Mouse (Mus musculus): ENCODE results near the gene Lce1a1. TPM values are rescaled to one million over a fixed set of nuclear protein-coding genes. Genes with fewer than 3 reads are reported as not detected.

The Lce1a1 gene
- not detected for total RNA-seq (2021)
- long read RNA-seq, experiment 1, partial matches to known transcripts, result 0 of 2 reads
- long read RNA-seq, experiment 1, other reads (novel, unspliced or antisense), result 0 of 2 reads
- long read RNA-seq, experiment 2, result 0 reads

DNA sequence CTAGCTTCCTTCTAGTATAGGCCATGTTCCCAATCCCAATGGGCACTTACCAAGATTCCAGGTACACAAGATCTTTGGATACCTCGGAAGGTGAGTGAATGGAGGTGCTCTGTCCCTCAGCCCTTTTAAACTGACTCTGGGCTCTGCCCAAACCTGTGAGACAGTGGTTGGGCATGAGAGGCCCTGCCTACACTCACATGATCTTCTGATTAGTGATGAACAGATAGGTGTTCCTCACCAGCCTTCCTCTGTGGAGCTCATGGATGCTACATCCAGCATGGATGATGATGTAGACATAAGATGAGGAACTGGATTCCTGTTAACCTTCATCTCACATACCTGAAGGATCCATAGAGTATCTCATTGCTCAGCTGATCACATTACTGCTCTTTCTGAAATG lies at the start of gene Lce1a1:
Gene Lce1a1 (minus strand): TSS at position 101 of the 400 bp plus-strand sequence.
- no peak for DNase-seq (ENCODE audit: low spot score in 2 of 2)

DNA sequence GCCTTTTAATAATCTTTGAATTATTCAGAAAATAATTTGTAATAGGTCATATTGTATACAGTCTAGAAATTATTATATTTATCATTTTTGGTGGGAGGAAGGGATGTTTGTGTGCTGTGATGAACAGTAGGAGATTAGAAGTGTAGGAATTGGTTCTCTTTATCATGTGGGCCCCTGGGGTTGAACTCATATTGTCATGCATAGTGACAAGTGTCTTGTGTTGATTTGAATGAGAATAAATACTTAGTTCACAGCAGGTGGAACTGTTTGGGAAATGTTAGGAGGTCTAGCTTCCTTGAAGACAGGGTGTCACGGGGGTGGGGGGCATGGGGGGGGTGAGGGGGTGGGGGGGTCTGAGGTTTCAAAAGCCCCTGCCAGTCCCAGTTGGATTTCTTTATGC lies 46.5 kb upstream of the Lce1a1 start:
- no peak for DNase-seq (ENCODE audit: low spot score in 2 of 2)

DNA sequence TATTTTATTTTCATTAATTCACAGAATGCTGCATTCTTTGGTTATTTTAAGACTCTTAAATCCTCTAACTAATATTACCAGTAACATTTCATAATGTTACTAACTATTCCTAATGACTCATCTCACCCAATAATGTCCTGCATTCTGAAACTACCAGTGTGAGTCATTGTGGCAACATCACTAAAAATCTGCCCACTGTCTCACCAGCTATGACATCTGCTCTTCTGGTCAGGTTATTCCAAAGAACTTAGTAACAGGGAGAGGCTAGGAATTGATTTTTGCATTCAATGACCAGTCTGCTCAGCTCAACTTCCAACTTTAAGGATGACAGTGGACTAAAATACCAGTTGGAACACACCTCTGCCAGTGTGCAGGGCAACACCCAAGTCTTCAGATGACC lies 43.6 kb upstream of the Lce1a1 start:
- no peak for DNase-seq (ENCODE audit: low spot score in 2 of 2)

DNA sequence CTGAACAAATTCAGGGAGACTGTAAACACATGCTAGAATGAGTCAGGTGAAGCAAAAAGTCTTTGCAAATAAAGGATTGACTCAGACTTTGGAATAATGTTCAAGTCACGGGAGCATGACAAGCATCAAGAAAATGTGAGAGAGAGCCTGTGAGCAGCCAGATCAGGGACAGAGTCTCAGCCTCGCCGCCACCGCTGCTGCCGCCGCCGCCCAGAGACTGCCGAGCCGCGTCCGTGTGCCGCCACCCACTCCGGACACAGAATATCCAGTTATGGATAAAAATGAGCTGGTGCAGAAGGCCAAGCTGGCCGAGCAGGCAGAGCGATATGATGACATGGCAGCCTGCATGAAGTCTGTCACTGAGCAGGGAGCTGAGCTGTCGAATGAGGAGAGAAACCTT lies 41.0 kb upstream of the Lce1a1 start:
- DNase-seq (ENCODE audit: low spot score in 2 of 2), result peak in 1 of 2 experiments; percentile 13

DNA sequence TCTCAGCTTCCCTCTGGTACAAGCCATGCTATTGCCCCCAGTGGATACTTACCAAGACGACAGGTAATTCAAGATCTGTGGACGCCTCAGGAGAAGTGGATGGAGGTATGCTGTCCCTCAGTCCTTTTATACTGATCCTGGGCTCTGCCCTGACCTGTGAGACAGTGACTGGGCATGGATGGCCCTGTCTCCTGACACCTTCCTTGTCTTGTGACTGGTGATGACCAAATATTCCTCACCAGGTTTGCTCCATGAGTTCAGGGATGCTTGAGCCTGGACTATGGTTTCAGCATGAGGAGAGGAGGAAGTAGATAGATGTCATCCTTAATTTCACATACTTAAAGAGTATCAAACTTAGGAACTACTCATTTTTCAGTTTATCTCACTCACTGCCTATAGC lies 39.0 kb upstream of the Lce1a1 start, which contains the start of gene Lce1d:
Gene Lce1d (minus strand): TSS at position 101 of the 400 bp plus-strand sequence.
- DNase-seq (ENCODE audit: low spot score in 2 of 2), result no peak

DNA sequence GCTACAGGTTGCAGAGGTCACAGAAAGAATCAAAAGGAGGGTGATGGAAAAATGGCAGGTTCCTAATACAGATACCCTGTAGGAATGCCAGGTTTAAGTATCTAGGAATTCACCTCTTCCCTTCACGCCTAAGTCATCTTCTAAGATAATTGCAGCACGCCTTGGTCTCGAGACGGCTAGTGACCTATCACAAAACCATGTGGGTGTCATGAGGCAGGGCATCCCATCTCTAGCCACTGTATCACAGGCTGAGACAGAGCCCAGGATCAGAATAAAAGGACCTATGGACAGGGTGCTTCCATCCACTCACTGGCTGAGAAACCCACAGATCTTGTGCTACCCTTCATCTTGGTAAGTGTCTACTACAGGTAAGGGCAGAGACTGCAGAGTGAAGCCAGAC lies 30.8 kb upstream of the Lce1a1 start, which contains the start of gene Lce1c:
Gene Lce1c (plus strand): TSS at position 301 of the 400 bp plus-strand sequence.
- DNase-seq (ENCODE audit: low spot score in 2 of 2), result no peak

DNA sequence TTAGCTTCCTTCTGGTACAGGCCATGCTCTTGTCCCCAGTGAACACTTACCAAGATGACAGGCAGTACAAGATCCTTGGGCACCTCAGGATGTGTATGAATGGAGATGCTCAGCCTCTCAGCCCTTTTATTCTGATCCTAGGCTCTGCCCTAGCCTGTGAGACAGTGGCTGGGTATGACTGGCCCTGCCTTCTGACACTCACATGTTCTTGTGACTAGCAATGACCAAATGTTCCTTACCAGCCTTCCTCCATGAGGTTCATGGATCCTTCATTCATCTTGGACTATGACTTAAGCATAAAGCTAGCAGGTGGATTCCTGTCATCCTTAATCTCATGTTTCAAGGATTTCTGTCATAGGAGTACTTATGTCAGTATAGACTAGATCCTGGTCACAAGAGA lies 22.1 kb upstream of the Lce1a1 start, which contains the start of gene Lce1a2:
Gene Lce1a2 (minus strand): TSS at position 101 of the 400 bp plus-strand sequence.
- DNase-seq (ENCODE audit: low spot score in 2 of 2), result no peak

DNA sequence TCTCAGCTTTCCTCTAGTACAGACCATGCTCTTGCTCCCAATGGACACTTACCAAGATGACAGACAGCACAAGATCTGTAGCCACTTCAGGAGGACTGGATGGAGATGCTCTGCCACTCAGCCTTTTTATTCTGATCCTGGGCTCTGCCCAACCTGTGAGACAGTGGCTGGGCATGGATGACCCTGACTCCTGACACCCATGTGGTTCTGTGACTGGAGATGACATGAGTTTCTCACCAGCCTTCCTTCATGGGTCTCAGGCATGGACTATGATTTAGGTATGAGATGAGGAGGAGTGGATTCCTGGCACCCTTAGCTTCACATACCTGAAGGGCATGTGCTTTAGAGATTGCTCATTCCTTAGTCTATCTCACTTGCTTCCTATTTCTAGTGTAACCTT lies 8.7 kb upstream of the Lce1a1 start, which contains the start of gene Lce1b:
Gene Lce1b (minus strand): TSS at position 101 of the 400 bp plus-strand sequence.
- DNase-seq (ENCODE audit: low spot score in 2 of 2), result no peak

DNA sequence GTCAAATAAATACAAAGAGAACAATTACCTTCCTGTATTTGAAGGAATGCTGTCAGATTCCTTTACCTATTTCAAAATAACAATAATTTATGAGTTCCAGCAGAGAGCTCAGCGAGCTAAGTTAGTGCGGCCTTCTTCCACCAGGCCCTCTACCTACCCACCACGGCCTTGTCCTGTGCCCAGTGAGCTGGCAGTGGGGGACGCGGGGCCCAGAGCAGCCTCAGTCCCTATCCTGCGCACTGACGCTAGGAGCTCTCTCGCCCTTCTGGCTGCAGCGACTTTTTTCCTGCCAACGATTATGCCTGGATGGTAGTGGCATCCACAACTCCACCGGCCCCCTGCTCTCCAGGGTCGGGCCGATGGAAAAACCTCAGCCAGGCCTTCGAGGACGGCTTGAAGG lies 8.3 kb downstream of the Lce1a1 start:
- no peak for DNase-seq (ENCODE audit: low spot score in 2 of 2)

DNA sequence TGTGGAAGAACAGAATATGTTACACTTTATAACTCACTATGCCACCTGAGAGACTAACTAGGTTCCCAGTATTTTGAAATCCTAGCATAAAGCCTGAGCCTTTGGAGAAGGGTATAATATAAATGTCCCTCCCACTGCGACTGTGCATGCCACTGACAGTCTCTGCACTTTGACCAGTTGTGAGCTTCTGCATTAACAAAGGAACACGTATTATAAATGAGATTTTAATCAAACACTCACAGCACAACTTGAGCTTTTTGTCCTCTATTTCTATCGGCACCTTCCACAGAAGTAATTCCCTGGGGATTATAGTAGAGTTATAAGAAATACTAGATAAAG lies 9.5 kb downstream of the Lce1a1 start:
- DNase-seq (ENCODE audit: low spot score in 2 of 2), result no peak

DNA sequence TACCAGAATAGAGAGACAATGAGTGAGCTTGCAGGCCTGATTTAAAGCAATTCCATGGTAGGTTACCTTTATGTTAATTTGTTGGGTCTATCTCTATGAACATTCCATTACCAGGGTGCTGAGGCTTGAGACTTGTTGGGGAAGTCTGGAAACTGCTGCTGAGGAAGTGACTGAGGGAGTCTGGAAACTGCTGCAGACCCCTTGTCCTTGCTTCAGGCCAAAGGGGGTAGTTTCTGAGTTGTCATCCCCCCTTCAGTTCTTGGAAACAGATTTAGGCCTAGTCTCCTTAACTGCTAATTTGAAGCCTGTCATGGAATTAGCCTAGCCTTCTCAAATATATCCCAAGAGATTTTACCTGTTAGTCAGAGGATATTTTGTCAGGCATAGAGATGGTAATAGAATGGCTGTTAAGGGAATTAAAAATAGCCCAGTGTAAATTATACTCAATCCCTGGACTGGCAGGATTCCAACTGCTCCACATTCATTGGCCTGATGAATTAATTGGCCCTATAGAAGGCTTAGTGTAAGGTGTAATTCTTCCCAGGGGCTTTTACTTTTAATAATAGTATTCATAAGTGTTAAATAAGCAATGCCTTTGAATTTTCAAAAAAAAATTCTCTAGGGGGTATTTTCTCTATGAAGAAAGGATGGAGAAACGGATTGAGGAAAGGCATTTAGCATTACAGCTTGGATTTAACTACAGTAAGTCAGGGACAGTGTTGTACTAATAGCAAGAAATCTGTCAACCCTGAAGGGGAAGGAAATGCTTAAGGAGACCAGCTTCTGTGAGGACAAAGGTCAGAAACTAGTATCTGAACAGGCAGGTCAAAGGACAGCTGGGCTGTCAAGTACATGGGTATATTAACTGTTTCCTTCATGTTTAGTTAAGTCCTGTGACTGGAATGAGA lies 10.1 kb downstream of the Lce1a1 start:
- no peak for DNase-seq (ENCODE audit: low spot score in 2 of 2)

DNA sequence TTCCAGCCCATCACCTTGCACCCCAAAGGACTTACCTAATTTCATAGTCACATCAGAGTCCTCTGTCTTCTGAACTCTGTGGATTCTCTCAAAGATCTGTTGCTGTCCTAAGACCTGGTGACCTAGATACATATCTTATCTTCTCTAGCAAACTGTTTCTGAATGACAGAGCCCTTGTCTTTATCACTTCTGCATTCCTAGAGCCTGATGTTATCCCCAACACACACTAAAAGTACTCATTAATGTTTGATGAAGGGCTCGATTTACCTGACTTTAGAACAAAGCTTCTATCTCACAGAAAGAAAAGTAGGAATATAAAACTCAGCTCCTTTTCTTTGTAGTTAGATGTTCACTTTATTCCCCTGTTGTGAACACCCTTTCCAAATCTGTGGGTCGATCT lies 26.5 kb downstream of the Lce1a1 start, which contains the start of gene Lce6a:
Gene Lce6a (minus strand): TSS at position 101 of the 400 bp plus-strand sequence.
- DNase-seq (ENCODE audit: low spot score in 2 of 2), result no peak

DNA sequence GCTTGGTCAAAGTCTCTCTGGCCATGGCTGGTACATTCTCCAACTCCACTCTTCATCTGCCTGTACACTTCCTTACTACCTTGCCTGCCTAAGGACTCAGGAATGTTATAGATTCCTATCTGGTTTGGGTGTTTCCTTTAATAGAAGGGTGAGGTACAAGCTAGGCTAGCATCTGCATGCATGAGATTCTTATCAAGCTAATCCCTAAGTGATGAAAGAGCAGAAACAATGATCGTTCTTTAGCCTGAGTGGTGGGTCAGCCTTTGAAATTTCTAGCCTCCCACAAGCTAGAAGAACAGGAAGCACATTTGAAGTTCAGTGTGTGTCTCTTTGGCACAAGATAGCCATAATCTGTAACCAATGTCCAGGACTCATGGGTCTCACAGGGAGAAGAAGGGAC lies 38.3 kb downstream of the Lce1a1 start:
- no peak for DNase-seq (ENCODE audit: low spot score in 2 of 2)

DNA sequence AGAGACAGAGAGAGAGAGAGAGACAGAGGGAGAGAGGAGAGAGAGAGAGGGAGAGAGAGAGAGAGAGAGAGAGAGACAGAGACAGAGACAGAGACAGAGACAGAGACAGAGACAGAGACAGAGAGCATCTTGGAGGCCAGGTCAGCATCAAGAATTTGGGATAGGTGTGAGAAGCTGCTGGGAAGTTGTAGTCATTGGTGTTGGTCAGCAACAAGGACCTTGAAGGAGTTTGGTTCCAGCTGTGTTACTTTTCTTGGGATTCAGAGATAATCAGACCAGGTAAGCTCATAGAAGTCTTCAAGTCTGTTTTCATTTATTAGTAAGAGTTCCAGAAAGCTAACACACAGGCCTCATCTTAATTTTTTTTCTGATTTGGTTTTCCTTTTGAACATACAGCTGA lies 40.7 kb downstream of the Lce1a1 start, which contains the start of gene 2210017I01Rik:
Gene 2210017I01Rik (minus strand): TSS at position 101 of the 400 bp plus-strand sequence.
- no peak for DNase-seq (ENCODE audit: low spot score in 2 of 2)

DNA sequence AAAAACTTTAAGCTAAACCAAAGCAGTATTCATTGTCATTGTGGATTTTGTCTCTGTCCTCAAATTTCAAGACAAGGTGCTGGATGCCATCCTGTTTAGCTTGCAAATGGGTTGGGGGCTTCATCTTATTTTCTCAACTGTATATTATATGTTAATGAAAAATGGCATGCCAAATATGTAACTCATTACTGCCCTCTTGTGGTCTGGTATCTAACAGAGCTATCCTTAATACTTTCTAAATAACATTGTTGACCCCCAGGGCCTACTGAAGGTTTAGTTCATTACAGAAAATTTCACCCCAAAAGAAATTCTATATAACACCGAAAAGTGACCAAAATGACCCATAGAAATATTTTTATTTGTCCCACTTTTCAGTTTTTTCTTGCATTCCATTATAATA lies 45.9 kb downstream of the Lce1a1 start:
- DNase-seq (ENCODE audit: low spot score in 2 of 2), result no peak

DNA sequence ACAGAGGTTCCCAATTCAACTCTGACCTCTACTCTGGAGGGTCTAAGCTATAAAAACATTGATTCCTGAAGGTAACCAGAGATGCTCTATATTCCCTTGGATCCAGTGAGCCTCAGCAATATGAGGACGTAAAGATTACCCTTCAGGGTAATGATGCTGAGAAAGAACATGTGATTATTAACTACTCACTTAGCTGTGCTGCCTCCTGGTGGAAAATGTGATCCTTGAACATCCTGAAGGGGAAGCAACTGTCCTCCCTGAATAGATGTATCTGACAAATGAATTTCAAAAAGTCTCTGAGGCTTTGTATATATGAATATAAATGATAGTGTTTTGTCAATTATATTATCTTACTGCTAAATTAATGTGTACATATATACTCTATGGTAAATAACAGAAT lies 47.7 kb downstream of the Lce1a1 start:
- DNase-seq (ENCODE audit: low spot score in 2 of 2), result no peak

DNA sequence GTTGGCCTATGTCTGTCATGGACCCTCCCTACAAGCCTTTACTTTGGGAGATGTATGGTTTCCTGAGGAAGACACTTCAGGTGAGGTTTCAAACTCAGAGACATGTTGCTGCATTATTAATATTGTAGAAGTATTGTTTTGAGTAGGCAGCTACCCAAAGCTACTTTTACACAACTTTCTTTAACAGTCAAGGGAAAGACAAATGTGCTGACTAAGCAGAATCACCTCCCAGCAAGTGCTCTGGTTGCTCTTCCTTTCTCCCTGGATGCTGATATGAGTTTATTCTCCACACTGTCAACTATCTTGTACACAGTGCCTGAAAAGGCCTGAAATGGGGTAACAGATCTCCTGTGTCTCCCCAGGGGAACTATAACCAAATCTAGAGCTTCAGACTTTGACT lies 48.1 kb downstream of the Lce1a1 start:
- no peak for DNase-seq (ENCODE audit: low spot score in 2 of 2)

DNA sequence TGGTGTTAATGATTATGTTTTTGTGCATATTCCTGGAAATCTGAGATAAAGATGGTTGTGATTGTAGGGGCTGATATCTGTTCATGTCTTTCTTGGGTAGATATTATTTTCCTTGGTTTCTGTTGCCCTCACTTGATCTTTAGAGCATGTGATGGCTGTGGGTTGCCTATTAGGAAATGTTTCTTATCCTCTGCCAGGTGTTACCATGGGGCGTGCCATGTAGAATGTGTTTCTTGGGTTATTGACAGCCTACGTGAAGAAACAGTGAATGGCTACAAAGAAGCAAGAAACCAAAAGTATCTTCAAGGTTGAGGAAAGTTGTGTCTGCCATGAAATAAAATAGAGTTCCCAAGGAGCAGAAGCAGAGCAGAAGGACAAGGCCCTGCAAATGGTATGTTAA lies 49.7 kb downstream of the Lce1a1 start:
- DNase-seq (ENCODE audit: low spot score in 2 of 2), result no peak
